Mouse (Mus musculus): ENCODE data around the gene Rad9b.
A peak's percentile ranks its signal among the peaks of the same experiment; 100 is the strongest.

Gene Rad9b

GRCm38 (mm10) chr5:122284183-122285028, 69.6 kb downstream of the Rad9b start, which contains the start of gene Pptc7:
Gene Pptc7, plus strand, starts transcription at chr5:122284365.
- peak; percentile 84 for DNase-seq (ENCODE audit: low spot score)

- DNase-seq (ENCODE audit: low spot score), result no peak
Measured at GRCm38 (mm10) chr5:122283828-122284182, 70.2 kb downstream of the Rad9b start.

GRCm38 (mm10) chr5:122280827-122281462, 73.1 kb downstream of the Rad9b start:
- no peak for DNase-seq (ENCODE audit: low spot score)

GRCm38 (mm10) chr5:122280422-122280826, 73.6 kb downstream of the Rad9b start:
- DNase-seq (ENCODE audit: low spot score), result no peak

- DNase-seq (ENCODE audit: low spot score), result no peak
Measured at GRCm38 (mm10) chr5:122279799-122280421, 74.1 kb downstream of the Rad9b start.

GRCm38 (mm10) chr5:122278946-122279345, 75.1 kb downstream of the Rad9b start:
- no peak for DNase-seq (ENCODE audit: low spot score)

GRCm38 (mm10) chr5:122274785-122275184, 79.2 kb downstream of the Rad9b start:
- DNase-seq (ENCODE audit: low spot score), result no peak

Measured in ovary, postnatal 14 days (tissue).